Mouse (Mus musculus) liver, adult 2 months (tissue): ENCODE measurements around the gene Mgme1.

Source experiments
- CTCF ChIP-seq: fragments of 200-500 bp; IDR thresholded peaks from 2 replicates; pipeline ENCODE4 v1.5.1; 2011; ENCODE audit warnings: low read depth, low read length, control low read depth
- POLR2A ChIP-seq: fragments of 200-500 bp; IDR thresholded peaks from 2 replicates; pipeline ENCODE4 v1.6.1; 2011; ENCODE audit warnings: low read length, control low read depth; ENCODE audit not compliant: insufficient read depth; ENCODE audit errors: extremely low read depth

DNA sequence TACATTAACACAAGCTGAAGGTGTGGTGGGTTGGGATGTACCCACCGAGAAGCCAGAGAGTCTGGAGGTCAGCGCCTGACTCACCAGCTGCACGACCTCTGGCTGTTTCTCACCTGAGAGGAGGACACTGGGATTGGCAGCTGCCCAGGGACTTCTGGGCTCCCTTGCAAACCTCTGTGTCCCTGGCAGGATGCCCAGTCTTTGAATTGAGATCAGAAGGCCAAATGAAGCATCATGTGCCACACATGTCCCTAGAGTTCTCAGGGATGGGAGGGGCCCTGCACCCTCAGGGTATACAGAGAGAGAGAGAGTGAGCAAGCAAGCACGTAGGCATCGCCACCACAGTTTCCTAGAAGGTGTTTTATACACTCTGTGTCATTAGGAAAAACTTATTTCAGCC, 9.3 kb downstream of the Mgme1 start:
- TF ChIP-seq POLR2A (no peak), CTCF (no peak)
